Mouse (Mus musculus): Measurements from ENCODE around the gene Zbtb5.

GRCm38 (mm10) chr4:45036048-45036447 is 23.8 kb upstream of the Zbtb5 start:
- TF ChIP-seq POLR2A (IDR thresholded peaks at IDR 0.05; ENCODE audit: control insufficient read depth, low read depth, low read length) (no peak), CTCF (IDR thresholded peaks at IDR 0.05; ENCODE audit: control insufficient read depth, insufficient read depth, insufficient replicate concordance, low read depth, low read length) (no peak)

Measured in testis, adult 2 months (tissue).